Mouse (Mus musculus): ENCODE data around the gene Ppdpf. TPM values are rescaled to one million over a fixed set of nuclear protein-coding genes. Genes with fewer than 3 reads are reported as not detected.

Gene Ppdpf
- polyA plus RNA-seq, 1 experiment from 2014 or later, result 397 TPM

DNA sequence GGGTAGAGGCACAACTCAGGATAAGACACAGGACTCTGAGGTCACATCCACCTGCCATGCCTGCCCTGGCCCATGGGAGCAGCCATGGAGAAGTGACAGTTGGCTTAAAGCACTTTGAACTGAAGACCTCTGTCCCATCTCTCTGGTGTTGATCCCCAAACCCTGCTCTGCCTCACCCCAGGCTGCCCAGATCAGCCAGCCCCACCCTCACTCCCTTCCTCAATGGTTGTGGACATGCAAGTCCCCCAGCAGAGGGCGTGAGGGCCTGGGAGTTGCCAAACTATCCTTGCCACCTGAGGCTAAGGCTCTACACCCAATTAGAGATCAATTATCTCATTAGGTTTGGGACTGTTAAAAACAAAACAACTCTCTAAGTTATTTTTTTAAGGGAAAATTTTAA, 33.2 kb upstream of the Ppdpf start:
- DNase-seq (ENCODE audit: extremely low spot score, low spot score), result no peak
- Histone ChIP-seq H3K4me1 (peaks cover 15% of the 10 kb centered on the region), H3K27me3 (ENCODE audit: poor library complexity, severe bottlenecking) (peaks cover 86% of the 10 kb centered on the region), H3K27ac (no peak overlapping the region), H3K4me3 (no peak overlapping the region), H3K9me3 (no peaks in the 10 kb centered on the region), H3K36me3 (replicated peaks) (no peaks in the 10 kb centered on the region)
- 3% methylated on average over 1 of the region's 1 CpGs for WGBS

- Histone ChIP-seq H3K36me3 (replicated peaks) (no peaks in the 10 kb centered on the region), H3K9me3 (no peaks in the 10 kb centered on the region), H3K4me3 (no peak overlapping the region), H3K4me1 (peaks cover 19% of the 10 kb centered on the region), H3K27ac (no peak overlapping the region), H3K27me3 (ENCODE audit: poor library complexity, severe bottlenecking) (peaks cover 85% of the 10 kb centered on the region)
- WGBS, result 87% methylated on average over 3 of the region's 3 CpGs
- DNase-seq (ENCODE audit: extremely low spot score, low spot score), result no peak
Measured at GRCm38 (mm10) chr2:181154361-181154760, 32.7 kb upstream of the Ppdpf start.

DNA sequence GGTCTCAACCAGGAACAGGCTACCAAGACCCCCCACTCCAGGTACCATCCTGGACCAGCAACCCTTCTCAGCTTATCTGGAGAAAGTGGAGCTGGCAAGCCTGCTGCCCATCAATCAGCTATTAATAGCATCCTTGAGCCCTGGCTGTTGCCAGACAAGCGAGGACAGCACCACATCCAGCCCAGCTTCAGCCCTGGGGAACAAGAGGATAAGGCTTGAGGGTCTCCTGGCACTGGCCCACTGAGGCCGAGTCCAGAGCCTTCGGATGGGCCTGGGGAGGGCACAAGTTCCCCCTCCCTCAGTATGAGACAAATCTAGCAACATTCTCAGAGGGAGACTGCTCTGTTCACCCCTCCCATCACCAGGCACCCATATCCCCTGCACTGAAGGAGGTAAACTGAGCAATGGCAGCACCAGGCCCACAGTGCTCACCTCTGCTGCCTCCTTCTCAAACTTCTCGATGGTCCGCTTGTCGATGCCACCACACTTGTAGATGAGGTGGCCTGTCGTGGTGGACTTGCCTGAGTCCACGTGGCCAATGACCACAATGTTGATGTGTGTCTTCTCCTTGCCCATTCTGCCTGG, 32.1 kb upstream of the Ppdpf start:
- no peak for DNase-seq (ENCODE audit: extremely low spot score, low spot score)
- Histone ChIP-seq H3K4me3 (no peak overlapping the region), H3K27ac (no peak overlapping the region), H3K27me3 (ENCODE audit: poor library complexity, severe bottlenecking) (peaks cover 79% of the 10 kb centered on the region), H3K4me1 (peaks cover 24% of the 10 kb centered on the region), H3K9me3 (no peaks in the 10 kb centered on the region), H3K36me3 (replicated peaks) (no peaks in the 10 kb centered on the region)
- WGBS, result 86% methylated on average over 8 of the region's 8 CpGs

DNA sequence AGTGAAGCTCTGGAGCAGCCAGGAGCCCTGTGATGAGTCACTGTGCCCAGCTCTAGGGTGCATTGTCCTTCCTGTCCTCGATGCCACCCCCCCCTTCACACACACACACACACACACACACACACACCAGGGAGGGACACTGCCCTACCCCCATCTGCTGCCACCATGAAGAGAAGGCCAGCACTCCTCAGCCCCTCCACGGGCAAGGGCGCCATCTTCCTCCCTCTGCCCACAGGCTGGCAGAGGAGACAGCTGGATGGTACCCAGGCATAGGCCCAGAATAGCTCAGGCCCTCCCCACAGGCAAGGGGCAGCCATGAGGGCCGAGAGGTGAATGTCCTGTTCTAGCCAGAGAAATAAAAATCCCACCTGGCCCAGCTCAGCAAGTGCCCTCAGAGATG, 31.2 kb upstream of the Ppdpf start:
- peak overlapping the region; percentile 57; the same call in 1 of the 2 replicates for H3K4me3 ChIP-seq
- H3K27me3 ChIP-seq (ENCODE audit: poor library complexity, severe bottlenecking), result peaks cover 71% of the 10 kb centered on the region
- 65% methylated on average over 4 of the region's 4 CpGs for WGBS
- no peaks in the 10 kb centered on the region for H3K9me3 ChIP-seq
- no peaks in the 10 kb centered on the region for H3K36me3 ChIP-seq (replicated peaks)
- no peak overlapping the region for H3K27ac ChIP-seq
- no peak for DNase-seq (ENCODE audit: extremely low spot score, low spot score)
- peaks cover 29% of the 10 kb centered on the region for H3K4me1 ChIP-seq

DNA sequence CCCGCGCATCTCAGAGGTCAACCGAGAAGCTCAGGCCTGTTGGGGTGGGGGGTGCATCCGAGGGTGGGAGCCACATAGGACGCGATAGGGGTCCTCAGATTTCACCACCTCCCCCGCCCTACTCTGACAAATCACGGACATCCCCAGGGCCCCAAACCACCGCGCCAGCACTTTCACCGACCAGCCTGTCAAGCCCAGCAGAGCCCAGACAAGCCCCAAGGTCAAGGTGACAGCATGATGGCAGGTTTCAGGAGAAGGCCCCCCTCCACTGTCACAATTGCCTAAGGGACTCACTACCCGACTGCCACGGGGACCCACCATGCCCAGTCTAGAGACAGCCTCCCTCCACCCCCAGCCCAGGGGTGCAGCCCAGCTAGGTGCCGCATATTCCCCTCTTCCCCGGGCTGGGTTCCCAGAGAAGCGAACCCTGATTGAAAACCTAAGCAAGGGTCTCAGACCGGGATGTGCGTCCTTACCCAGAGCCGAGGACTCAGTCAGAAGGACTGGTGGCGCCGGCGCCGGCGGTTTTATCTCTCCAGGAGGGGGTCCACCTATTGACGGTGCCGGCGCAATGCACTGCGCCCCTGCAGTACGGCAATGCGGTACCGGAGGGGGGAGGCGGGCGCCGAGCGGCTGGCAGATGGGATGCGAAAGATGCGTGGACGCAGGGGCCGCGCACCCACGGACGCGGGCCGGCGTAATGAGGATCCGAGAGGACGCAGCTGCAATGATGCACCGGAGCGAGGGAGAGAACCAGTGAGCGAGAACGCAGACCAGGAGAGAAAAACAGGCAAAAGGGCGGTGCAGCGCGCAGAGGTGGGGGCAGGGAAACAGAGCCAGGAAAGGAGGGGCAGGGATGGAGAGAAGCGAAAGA, 30.6 kb upstream of the Ppdpf start, which contains the start of gene Eef1a2:
Gene Eef1a2 (minus strand): TSS at position 767 of the 874 bp plus-strand sequence.
- no peak for DNase-seq (ENCODE audit: extremely low spot score, low spot score)
- Histone ChIP-seq H3K9me3 (no peaks in the 10 kb centered on the region), H3K4me3 (peak within 1 kb of the TSS; percentile 57), H3K27me3 (ENCODE audit: poor library complexity, severe bottlenecking) (peaks cover 64% of the 10 kb centered on the region), H3K36me3 (replicated peaks) (no peaks in the 10 kb centered on the region), H3K4me1 (peaks cover 29% of the 10 kb centered on the region), H3K27ac (peak within 1 kb of the TSS; percentile 68)
- WGBS, result 3% methylated on average over 55 of the region's 55 CpGs

DNA sequence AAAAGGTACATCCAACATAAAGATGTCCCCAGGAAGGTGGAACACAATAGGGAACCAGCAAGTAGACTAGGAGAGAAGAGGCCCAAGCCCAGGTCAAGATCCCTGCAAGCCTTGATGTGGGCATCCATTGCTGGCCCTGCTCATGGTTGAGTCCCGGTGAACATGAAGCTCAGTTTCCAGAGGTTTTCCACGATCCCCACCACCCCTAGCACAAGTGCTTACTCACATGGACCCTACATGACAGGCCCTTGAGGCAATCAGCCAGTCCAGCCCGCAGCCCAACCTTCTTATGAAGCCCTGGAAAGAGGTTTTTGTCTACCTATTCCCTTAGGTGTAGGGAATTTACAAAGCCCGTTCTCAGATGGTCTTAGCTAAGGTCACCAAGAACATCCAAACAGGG, 29.9 kb upstream of the Ppdpf start:
- Histone ChIP-seq H3K4me1 (peaks cover 29% of the 10 kb centered on the region), H3K4me3 (peak overlapping the region; percentile 57), H3K27me3 (ENCODE audit: poor library complexity, severe bottlenecking) (peaks cover 59% of the 10 kb centered on the region), H3K27ac (no peak overlapping the region), H3K36me3 (replicated peaks) (no peaks in the 10 kb centered on the region), H3K9me3 (no peaks in the 10 kb centered on the region)
- WGBS, result 79% methylated on average over 4 of the region's 4 CpGs
- DNase-seq (ENCODE audit: extremely low spot score, low spot score), result no peak

DNA sequence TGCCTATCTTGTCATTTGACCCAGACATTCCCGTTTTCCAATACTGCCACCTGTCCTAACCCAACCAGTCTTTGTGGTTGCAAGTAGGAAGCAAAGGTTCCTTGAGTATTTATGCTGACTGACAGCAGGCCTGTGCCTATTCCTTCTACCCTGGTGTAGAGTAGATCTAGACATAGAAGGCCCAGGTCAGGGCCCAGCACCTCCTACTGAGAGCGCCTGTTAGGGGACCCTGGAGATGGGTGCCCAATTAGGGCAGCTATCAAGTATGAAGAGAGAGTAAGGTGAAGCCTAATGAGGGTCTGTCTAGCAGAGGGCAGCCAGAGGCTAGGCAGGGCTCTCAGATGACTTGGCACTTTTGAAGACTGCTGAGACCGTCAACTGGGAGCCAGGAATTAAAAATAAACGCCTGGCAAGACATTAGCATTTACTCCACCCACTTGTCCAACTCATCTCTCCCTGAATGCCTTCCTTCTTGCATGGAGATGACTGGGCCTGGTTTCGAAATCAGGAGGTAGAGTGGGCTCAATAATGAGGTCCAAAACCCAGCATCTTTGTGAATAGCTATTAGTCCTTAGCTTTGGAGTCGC, 29.2 kb upstream of the Ppdpf start:
- peaks cover 59% of the 10 kb centered on the region for H3K27me3 ChIP-seq (ENCODE audit: poor library complexity, severe bottlenecking)
- H3K9me3 ChIP-seq, result no peaks in the 10 kb centered on the region
- H3K36me3 ChIP-seq (replicated peaks), result no peaks in the 10 kb centered on the region
- no peak overlapping the region for H3K4me3 ChIP-seq
- H3K27ac ChIP-seq, result no peak overlapping the region
- 85% methylated on average over 6 of the region's 6 CpGs for whole genome bisulfite sequencing
- DNase-seq (ENCODE audit: extremely low spot score, low spot score), result no peak
- H3K4me1 ChIP-seq, result peaks cover 29% of the 10 kb centered on the region

GRCm38 (mm10) chr2:181158471-181158870, 28.6 kb upstream of the Ppdpf start:
- no peaks in the 10 kb centered on the region for H3K36me3 ChIP-seq (replicated peaks)
- H3K9me3 ChIP-seq, result no peaks in the 10 kb centered on the region
- no peak overlapping the region for H3K4me3 ChIP-seq
- DNase-seq (ENCODE audit: extremely low spot score, low spot score), result no peak
- H3K27me3 ChIP-seq (ENCODE audit: poor library complexity, severe bottlenecking), result peaks cover 58% of the 10 kb centered on the region
- WGBS, result 89% methylated on average over 2 of the region's 2 CpGs
- peaks cover 29% of the 10 kb centered on the region for H3K4me1 ChIP-seq
- no peak overlapping the region for H3K27ac ChIP-seq

DNA sequence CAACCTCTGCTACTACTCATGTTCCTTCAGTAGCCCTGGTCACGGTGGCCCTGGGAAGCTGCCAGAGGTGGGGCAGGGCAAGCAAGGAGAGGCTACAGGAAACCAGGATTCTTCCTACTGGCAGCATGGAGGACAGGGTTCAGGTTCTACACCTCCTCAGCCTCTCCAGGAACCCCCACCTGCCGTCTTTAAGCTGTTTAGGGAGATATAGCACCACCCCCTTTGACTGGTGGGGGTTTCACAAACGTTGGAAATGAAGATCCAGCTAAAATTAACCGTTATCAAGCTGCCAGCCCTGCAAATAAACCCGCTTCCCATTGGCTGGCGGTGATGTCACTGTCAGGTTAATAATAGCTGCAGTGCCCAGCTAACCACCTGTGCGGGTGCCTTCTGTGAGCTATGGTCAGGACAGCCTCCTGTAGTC, 27.9 kb upstream of the Ppdpf start:
- peaks cover 51% of the 10 kb centered on the region for H3K27me3 ChIP-seq (ENCODE audit: poor library complexity, severe bottlenecking)
- no peak for DNase-seq (ENCODE audit: extremely low spot score, low spot score)
- peaks cover 29% of the 10 kb centered on the region for H3K4me1 ChIP-seq
- whole genome bisulfite sequencing, result 63% methylated on average over 7 of the region's 7 CpGs
- no peaks in the 10 kb centered on the region for H3K36me3 ChIP-seq (replicated peaks)
- H3K9me3 ChIP-seq, result no peaks in the 10 kb centered on the region
- no peak overlapping the region for H3K27ac ChIP-seq
- no peak overlapping the region for H3K4me3 ChIP-seq

DNA sequence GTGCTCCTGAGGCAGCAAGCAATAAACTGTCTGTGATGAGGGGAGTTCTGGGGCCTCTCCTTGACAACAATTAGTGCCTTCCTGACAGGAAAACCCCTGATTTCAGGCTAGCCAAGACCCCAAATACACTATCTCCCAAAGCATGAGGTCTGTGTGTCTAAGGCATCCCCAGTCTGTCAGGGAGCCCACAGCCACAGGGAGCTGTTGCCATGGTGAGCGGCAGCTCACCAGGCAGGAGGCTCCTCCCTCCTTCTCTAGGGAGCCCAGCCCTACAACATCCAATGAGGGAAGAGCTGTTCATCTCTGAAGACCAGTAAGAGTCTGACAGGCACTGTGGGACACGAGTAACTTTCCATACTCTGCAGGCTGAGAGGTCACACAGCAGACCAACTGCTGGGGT, 27.3 kb upstream of the Ppdpf start:
- DNase-seq (ENCODE audit: extremely low spot score, low spot score), result peak; percentile 30
- Histone ChIP-seq H3K27me3 (ENCODE audit: poor library complexity, severe bottlenecking) (peaks cover 45% of the 10 kb centered on the region), H3K27ac (no peak overlapping the region), H3K4me3 (no peak overlapping the region), H3K9me3 (no peaks in the 10 kb centered on the region), H3K36me3 (replicated peaks) (no peaks in the 10 kb centered on the region), H3K4me1 (peaks cover 29% of the 10 kb centered on the region)
- WGBS, result 0% methylated on average over 2 of the region's 2 CpGs

- H3K36me3 ChIP-seq (replicated peaks), result no peaks in the 10 kb centered on the region
- H3K4me1 ChIP-seq, result peaks cover 28% of the 10 kb centered on the region
- no peak overlapping the region for H3K4me3 ChIP-seq
- H3K27ac ChIP-seq, result no peak overlapping the region
- no peak for DNase-seq (ENCODE audit: extremely low spot score, low spot score)
- WGBS, result 88% methylated on average over 4 of the region's 4 CpGs
- peaks cover 36% of the 10 kb centered on the region for H3K27me3 ChIP-seq (ENCODE audit: poor library complexity, severe bottlenecking)
- H3K9me3 ChIP-seq, result no peaks in the 10 kb centered on the region
Measured at GRCm38 (mm10) chr2:181160821-181161220, 26.2 kb upstream of the Ppdpf start.

DNA sequence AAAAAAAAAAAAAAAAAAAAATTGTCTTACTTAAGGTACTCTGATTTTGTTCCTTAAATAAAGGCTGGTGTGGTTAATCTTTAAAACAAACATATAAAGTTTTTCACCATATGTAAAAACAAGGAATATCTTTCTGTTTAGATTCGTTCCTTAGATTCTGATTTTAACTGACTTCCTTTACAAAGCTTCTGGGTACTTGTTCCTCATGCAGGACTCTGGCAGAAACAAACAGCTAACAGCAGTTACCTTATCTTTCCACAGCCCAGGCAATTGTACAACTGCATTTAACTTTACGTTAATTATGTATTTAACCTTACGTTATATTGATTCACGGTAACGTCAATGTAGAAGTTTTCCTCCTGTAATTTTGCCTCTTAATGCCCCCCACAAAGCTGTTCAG, 20.6 kb upstream of the Ppdpf start:
- Histone ChIP-seq H3K27me3 (ENCODE audit: poor library complexity, severe bottlenecking) (0 out of 2 replicates have a peak, but pooled peaks cover 4% of the 10 kb centered on the region), H3K36me3 (replicated peaks) (no peaks in the 10 kb centered on the region), H3K4me1 (no peaks in the 10 kb centered on the region), H3K4me3 (no peak overlapping the region), H3K9me3 (peaks cover 3% of the 10 kb centered on the region; the same call in 1 of the 2 replicates), H3K27ac (no peak overlapping the region)
- WGBS, result 94% methylated on average over 5 of the region's 5 CpGs
- DNase-seq (ENCODE audit: extremely low spot score, low spot score), result no peak

- Histone ChIP-seq H3K27ac (no peak overlapping the region), H3K9me3 (peaks cover 2% of the 10 kb centered on the region; the same call in 1 of the 2 replicates), H3K4me3 (no peak overlapping the region), H3K27me3 (ENCODE audit: poor library complexity, severe bottlenecking) (no peaks in the 10 kb centered on the region), H3K36me3 (replicated peaks) (no peaks in the 10 kb centered on the region), H3K4me1 (no peaks in the 10 kb centered on the region)
- no peak for DNase-seq (ENCODE audit: extremely low spot score, low spot score)
- WGBS, result 90% methylated on average over 3 of the region's 3 CpGs
Measured at GRCm38 (mm10) chr2:181174646-181175045, 12.4 kb upstream of the Ppdpf start.

All from forebrain, embryonic 10.5 days (tissue).